ENCODE assay signal across 16 mouse cellular contexts in the genomic region with DNA sequence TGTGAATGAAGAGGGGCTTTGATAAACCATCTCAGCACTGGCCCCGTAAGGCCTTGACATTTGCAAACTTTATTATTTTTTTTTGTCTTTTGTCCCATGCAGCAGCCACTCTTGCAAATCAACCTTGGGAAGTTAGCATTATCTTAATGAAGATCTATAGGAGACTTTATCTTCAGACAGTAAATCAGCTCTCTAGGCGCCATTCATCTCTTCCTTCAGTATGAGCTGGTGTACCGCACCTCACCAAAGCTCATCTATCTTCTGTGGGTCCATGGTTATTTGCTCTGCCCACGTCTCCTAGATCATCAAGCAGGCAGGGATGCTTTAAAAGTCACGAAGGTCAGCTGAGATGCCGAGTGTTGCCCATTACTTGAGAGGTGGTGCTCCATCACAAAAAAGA.
"Had no signal": no experiment of that assay in that cellular context is flagged by ENCODE, and none has a peak within 500 bp of the region (broad histone marks: within the 10 kb centered on the region; RNA-seq: fewer than 3 reads in every experiment).

No protein-coding gene starts in this region.

- H3K9ac ChIP-seq: neural tube, embryonic 13.5 days; neural tube, embryonic 15.5 days; stomach, embryonic 15.5 days had no signal

- H3K36me3 ChIP-seq: neural tube, embryonic 13.5 days; neural tube, embryonic 15.5 days; stomach, embryonic 15.5 days had no signal

- DNase-seq: retina, postnatal 1 day; right cerebral cortex, adult 18-20 months; right cerebral cortex, postnatal 14 days; right cerebral cortex, postnatal 25 days; right cerebral cortex, postnatal 4 days; spleen, adult 18-20 months; thymus, adult 18-20 months; thymus, adult 2 months; thymus, postnatal 14 days; thymus, postnatal 25 days; thymus, postnatal 36 days; thymus, postnatal 4 days had no signal

- H3K27me3 ChIP-seq: neural tube, embryonic 13.5 days; neural tube, embryonic 15.5 days; stomach, embryonic 15.5 days had no signal

- H3K4me1 ChIP-seq: stomach, embryonic 15.5 days had no signal

- H3K27ac ChIP-seq: neural tube, embryonic 13.5 days; neural tube, embryonic 15.5 days; stomach, embryonic 15.5 days; stomach, postnatal 0 days had no signal

- H3K4me3 ChIP-seq: neural tube, embryonic 13.5 days; neural tube, embryonic 15.5 days; stomach, embryonic 15.5 days had no signal
